Mouse (Mus musculus): ENCODE data around the gene Adamts7. TPM values are rescaled to one million over a fixed set of nuclear protein-coding genes. Genes with fewer than 3 reads are reported as not detected.

The Adamts7 gene
- 0.05 TPM for polyA plus RNA-seq (2017; shearing (Covaris generic))

DNA sequence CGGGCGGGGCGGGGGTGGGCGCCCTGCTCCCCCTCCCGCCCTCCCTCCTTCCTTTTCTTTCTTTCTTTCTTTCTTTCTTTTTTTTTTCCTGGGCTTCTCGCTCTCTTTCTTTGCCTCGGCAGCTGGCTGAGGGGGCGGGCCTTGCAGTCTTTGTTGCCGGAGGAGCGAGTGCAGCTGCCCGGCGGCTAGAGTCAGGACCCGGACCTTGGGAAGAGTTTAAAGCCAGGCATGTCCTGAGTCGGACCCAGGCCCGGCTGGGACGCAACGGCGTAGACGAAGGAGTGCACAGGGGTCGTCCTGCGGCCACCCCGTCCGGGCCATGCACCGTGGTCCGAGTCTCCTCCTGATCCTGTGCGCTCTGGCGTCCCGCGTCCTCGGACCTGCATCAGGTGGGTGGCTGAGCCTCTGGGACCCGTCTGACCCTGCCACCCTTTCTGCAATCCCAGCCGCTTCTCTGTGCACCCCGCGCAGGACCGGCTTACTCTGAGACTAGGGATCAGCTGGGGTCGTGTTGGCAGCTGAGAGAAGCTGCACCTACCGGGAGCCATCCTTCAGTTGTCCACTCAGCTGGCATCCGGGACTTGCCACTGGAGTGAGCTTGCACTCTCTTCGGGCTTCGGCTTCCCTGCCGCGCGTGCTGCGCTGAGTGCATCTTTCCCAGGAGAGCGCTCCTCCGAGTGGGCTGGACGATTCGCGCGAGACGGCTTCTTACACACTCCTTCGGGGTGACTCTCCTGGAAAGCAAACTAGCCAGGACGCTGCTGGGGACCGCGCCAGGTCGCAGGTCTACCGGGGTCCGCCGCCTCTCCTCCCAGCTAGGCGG, at the start of gene Adamts7:
Gene Adamts7 (plus strand): TSS at position 144 of the 823 bp plus-strand sequence.

DNA sequence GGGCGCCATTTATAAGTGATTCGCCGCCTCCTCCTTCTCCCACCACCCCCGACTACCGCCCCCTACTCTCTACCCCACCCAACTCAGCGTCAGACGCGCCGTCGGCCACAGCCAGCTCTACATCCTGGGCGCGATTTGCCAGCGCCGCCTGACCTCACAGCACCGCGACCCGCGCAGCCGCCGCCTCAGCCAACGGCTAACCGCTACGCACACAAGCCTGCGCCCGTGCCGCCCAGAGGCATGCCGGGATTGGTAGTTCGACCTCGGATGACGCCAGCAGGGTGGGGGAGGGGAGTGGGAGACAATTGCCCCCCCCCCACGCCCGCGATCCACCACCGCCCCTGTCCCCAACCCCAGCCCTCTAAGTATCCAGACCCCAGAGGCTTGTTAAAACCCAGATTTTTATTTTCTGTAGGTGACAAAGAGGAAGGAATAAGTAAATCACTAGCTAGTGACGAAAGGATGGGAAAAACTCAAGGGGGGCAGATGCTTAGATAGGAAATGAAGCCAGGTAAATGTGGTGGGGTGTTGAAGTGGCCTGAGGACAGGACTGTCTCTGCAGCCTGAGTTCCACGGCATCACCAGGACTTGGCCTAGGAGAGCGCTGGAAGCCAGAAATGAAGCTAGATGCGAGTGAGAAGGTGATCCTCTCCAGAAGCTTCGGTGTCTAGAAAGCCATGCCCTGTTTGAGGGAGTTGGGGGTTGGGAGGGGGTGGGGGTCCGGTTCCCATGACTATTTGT, 48.1 kb upstream of the Adamts7 start, which contains the start of gene Morf4l1:
Gene Morf4l1 (minus strand): TSS at position 208 of the 741 bp plus-strand sequence.

Other genes starting within 250 kb of the Adamts7 start
- gene Ctsh, start 108.9 kb upstream of the Adamts7 start, polyA plus RNA-seq (2017; shearing (Covaris generic)), result 3.8 TPM
- 357 TPM for gene Morf4l1, start 48.3 kb upstream of the Adamts7 start, polyA plus RNA-seq (2017; shearing (Covaris generic))
- 14.9 TPM for gene Tbc1d2b, start 107.7 kb downstream of the Adamts7 start, polyA plus RNA-seq (2017; shearing (Covaris generic))

All from CD4-positive, CD25-positive, alpha-beta regulatory T cell, adult 9 weeks (primary cell).